Mouse (Mus musculus) midbrain, embryonic 13.5 days (tissue): ENCODE measurements around the gene Slc9b2. TPM values are rescaled to one million over a fixed set of nuclear protein-coding genes. Genes with fewer than 3 reads are reported as not detected.

Experiments
- ATAC-seq: fragments of 200-750 bp; cut with Nextera tagmentation; 2 replicates; pipeline ENCODE4 v1.8.0; 2017; ENCODE audit warnings: mild to moderate bottlenecking, moderate TSS enrichment, moderate library complexity
- H3K27ac ChIP-seq: fragments of 300-500 bp; sonication (generic); 2 replicates; pipeline ENCODE4 v1.5.1; 2015; ENCODE audit warnings: inconsistent platforms, mild to moderate bottlenecking, moderate library complexity
- H3K27me3 ChIP-seq: fragments of 300-500 bp; sonication (generic); 2 replicates; pipeline ENCODE4 v1.6.1; 2015; ENCODE audit warnings: mild to moderate bottlenecking, inconsistent platforms
- H3K36me3 ChIP-seq: fragments of 300-500 bp; sonication (generic); 2 replicates; pipeline ENCODE4 v1.6.1; 2015; ENCODE audit warnings: mild to moderate bottlenecking, inconsistent platforms
- H3K4me1 ChIP-seq: fragments of 300-500 bp; sonication (generic); replicated peaks from 2 replicates; pipeline ENCODE4 v1.6.1; 2015; ENCODE audit warnings: inconsistent platforms
- H3K4me2 ChIP-seq: fragments of 300-500 bp; sonication (generic); replicated peaks from 2 replicates; pipeline ENCODE4 v1.6.1; 2015; ENCODE audit warnings: moderate library complexity, mild to moderate bottlenecking, inconsistent platforms
- H3K4me3 ChIP-seq: fragments of 300-500 bp; sonication (generic); replicated peaks from 2 replicates; pipeline ENCODE4 v1.5.1; 2015; ENCODE audit warnings: mild to moderate bottlenecking, inconsistent platforms
- H3K9ac ChIP-seq: fragments of 300-500 bp; sonication (generic); replicated peaks from 2 replicates; pipeline ENCODE4 v1.6.1; 2015; ENCODE audit warnings: mild to moderate bottlenecking, inconsistent platforms
- H3K9me3 ChIP-seq: fragments of 300-500 bp; sonication (generic); 2 replicates; pipeline ENCODE4 v1.6.1; 2016; ENCODE audit warnings: mild to moderate bottlenecking, inconsistent platforms
- whole genome bisulfite sequencing: fragments of 180-500 bp; shearing (Covaris S2); methylation state at CpG from one replicate; pipeline ENCODE4 v1.1.7; 2015; 5-methylcytosine and 5-hydroxymethylcytosine counted together
- polyA plus RNA-seq: library from polyadenylated mRNA; unstranded; fragments of >200 nt; fragmentation: Nextera tagmentation; extraction: Ambion mirVana; gene quantifications from 2 replicates; pipeline ENCODE4 v1.2.1, GENCODE M21; 2015

The Slc9b2 gene
- polyA plus RNA-seq: 0.39 and 1.1 TPM in 2 replicates

DNA sequence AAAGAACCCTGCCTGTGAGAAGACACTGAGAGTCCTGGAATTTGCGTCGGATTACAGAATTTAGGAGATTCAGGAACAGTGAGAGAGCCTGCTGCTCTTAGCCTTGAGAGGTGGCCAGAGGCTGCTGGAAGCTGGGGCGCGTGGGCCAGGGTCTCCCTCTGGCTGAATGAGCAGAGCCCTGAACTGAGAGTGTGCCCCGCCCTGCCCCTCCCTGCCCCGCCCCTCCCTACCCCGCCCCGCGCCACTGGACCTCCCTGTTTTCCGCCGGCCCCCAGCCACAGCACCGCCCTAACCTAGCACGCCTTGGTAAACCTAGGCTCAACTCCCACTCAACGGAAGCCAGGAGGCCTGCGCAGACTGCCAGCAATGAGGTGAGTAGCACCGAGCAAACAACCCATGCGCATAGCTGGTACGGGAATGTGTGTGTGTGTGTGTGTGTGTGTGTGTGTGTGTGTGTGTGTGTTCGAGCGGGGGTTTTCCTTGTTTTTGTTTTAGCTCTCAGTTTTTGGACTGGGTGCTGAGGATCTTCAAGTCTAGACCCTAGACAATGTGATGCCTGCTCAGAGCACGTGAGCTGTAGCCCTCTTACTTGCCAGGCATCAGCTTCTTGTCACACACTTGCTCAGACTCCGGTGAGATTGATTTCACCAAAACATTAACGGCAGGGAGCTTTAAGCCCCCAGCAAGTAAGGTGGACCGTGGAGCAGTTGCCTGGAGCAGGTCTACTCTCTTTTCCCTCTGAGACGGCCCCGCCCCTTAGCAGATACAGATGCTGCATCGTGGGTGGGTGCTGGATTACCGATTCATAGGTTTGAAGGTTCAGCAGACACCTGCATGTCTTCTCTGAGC is at the start of gene Slc9b2:
Gene Slc9b2, plus strand, starts transcription at position 290 of the 849 bp plus-strand sequence.
- ATAC-seq: peak; percentile 80
- Histone ChIP-seq H3K36me3 (no peaks in the 10 kb centered on the region), H3K27ac (no peak within 1 kb of the TSS), H3K4me2 (peak within 1 kb of the TSS; percentile 59), H3K27me3 (peaks cover 17% of the 10 kb centered on the region; the same call in 1 of the 2 replicates), H3K4me1 (peaks cover 21% of the 10 kb centered on the region), H3K9ac (0 out of 2 replicates have a peak within 1 kb of the TSS, but pooled peaks have one; percentile 25), H3K4me3 (peak within 1 kb of the TSS; percentile 30), H3K9me3 (no peaks in the 10 kb centered on the region)
- WGBS: 12% methylated on average over 28 of the region's 28 CpGs

DNA sequence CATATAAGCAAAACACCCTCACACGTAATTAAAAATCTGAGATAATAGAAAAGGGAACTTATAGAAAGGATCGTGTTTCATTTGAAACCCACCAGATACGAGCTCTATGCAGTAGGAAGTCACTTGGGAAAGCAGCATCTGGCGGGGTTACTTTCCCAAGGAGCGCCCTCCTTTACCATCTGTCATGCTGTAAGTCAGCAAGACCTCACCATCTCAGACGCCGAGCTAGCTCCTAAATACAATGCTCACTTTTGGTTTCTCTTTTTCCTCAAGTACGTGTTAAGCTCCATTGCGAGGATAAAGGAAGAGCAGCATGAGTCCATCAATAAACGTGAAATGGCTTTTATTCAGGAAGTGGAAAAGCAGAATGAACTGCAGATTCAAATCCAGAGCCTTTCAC is 48.6 kb upstream of the Slc9b2 start:
- peaks cover 68% of the 10 kb centered on the region for H3K36me3 ChIP-seq
- H3K4me3 ChIP-seq: no peak overlapping the region
- H3K4me1 ChIP-seq: no peaks in the 10 kb centered on the region
- no peak for ATAC-seq
- H3K27me3 ChIP-seq: no peaks in the 10 kb centered on the region
- 81% methylated on average over 10 of the region's 10 CpGs for WGBS
- H3K4me2 ChIP-seq: no peak overlapping the region
- H3K9me3 ChIP-seq: no peaks in the 10 kb centered on the region
- no peak overlapping the region for H3K9ac ChIP-seq
- no peak overlapping the region for H3K27ac ChIP-seq

DNA sequence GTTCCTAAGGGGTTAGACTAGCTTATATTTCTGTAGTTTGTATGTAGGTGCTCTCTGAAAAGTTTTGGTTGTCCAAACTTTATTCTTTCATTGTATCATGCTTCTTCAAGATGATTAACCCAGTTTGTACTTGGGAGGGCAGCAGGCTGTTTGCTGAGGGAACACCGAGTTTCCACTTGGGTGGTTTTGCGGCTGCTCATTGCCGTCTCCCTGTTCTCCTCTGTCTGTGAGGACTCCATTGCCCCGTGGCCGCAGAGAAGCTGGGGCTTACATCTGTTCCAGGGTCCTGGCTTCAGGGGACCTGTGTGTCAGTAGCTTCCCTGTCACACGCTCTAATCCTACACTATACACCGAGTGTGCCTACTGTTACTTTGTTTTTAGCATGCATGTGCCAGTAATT is 47.3 kb upstream of the Slc9b2 start:
- ATAC-seq: no peak
- WGBS: 93% methylated on average over 7 of the region's 7 CpGs
- peaks cover 75% of the 10 kb centered on the region for H3K36me3 ChIP-seq

DNA sequence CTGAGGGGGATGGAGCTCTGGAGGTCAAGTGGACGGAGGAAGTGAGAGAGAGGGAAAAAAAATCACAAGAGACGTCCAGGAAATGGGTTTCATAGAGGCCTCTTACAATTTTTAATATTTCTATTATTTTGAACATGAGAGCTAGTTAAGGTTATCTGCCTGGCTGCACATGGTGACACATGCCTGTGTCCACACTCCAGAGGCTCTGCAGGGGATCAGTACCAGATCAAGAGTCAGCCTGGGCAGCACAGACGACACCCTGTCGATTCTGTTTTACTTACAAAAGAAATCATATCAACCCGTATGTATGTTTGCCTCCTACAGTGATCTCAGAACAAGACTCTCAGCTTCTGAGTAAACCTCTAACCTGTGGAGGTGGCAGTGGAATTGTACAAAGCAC is 38.9 kb upstream of the Slc9b2 start:
- H3K27ac ChIP-seq: no peak overlapping the region
- no peak for ATAC-seq
- H3K9ac ChIP-seq: no peak overlapping the region
- no peaks in the 10 kb centered on the region for H3K9me3 ChIP-seq
- no peak overlapping the region for H3K4me3 ChIP-seq
- H3K36me3 ChIP-seq: peaks cover 46% of the 10 kb centered on the region
- H3K4me2 ChIP-seq: no peak overlapping the region
- H3K27me3 ChIP-seq: no peaks in the 10 kb centered on the region
- no peaks in the 10 kb centered on the region for H3K4me1 ChIP-seq
- 94% methylated on average over 5 of the region's 5 CpGs for WGBS

More for the DNA sequence above, 47.3 kb upstream of the Slc9b2 start:
- H3K4me3 ChIP-seq: no peak overlapping the region
- no peak overlapping the region for H3K4me2 ChIP-seq
- no peaks in the 10 kb centered on the region for H3K27me3 ChIP-seq
- no peaks in the 10 kb centered on the region for H3K9me3 ChIP-seq
- no peaks in the 10 kb centered on the region for H3K4me1 ChIP-seq
- H3K9ac ChIP-seq: no peak overlapping the region
- no peak overlapping the region for H3K27ac ChIP-seq

DNA sequence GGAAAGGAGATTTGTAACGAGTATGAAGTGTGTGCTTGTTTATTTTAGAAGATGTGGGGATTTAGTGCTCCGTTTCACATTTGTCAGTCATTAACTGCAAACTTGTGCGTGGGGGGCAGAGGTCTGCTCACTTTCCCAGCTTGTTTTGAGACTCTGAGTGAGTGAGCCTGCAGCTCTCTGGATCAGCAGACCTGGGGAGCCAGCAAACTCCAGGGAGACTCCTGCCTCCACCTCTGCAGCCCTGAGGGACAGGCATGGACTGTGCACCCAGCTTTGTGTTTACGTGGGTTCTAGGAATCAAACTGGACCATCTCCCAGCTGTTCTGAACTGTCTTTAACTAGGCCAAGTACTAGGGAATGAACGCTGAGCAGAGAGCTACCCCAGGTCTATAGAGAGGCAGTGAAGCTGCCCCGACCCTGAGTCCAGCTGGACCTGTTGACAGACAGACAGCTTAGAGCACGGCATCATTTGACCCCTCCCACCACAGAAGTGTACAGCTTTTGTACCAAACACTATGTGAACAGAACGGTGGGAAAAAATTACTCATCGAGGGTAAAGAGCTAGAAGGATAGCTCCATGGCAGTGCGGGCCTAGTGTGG is 38.0 kb upstream of the Slc9b2 start:
- H3K27ac ChIP-seq: no peak overlapping the region
- H3K4me3 ChIP-seq: no peak overlapping the region
- no peak overlapping the region for H3K4me2 ChIP-seq
- H3K4me1 ChIP-seq: no peaks in the 10 kb centered on the region
- ATAC-seq: no peak
- H3K9me3 ChIP-seq: no peaks in the 10 kb centered on the region
- 95% methylated on average over 10 of the region's 10 CpGs for WGBS
- no peak overlapping the region for H3K9ac ChIP-seq
- no peaks in the 10 kb centered on the region for H3K27me3 ChIP-seq
- peaks cover 44% of the 10 kb centered on the region for H3K36me3 ChIP-seq

DNA sequence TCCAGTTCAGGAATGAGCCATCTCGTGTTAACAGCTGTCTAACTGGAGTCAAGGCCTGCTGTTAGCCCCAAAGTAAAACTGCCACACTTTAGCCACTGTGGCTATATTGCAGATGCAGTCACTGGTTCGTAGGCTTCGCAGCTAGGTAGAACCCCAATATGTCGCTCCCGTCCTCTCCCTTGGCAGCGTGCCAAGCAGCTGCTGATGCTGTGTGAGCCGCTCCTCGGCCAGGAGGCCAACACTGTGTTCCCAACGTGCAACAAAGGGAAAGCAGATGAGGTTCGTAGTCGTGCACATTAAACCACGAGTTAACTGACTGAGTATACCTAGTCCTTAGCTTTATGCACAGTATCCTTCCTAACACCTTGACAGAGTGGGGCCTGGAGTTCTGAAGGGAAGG is 34.9 kb upstream of the Slc9b2 start:
- WGBS: 86% methylated on average over 12 of the region's 12 CpGs
- H3K4me1 ChIP-seq: no peaks in the 10 kb centered on the region
- no peaks in the 10 kb centered on the region for H3K27me3 ChIP-seq
- no peak for ATAC-seq
- H3K4me2 ChIP-seq: no peak overlapping the region
- no peak overlapping the region for H3K27ac ChIP-seq
- H3K9ac ChIP-seq: no peak overlapping the region
- H3K36me3 ChIP-seq: peaks cover 36% of the 10 kb centered on the region
- H3K4me3 ChIP-seq: no peak overlapping the region
- H3K9me3 ChIP-seq: no peaks in the 10 kb centered on the region

DNA sequence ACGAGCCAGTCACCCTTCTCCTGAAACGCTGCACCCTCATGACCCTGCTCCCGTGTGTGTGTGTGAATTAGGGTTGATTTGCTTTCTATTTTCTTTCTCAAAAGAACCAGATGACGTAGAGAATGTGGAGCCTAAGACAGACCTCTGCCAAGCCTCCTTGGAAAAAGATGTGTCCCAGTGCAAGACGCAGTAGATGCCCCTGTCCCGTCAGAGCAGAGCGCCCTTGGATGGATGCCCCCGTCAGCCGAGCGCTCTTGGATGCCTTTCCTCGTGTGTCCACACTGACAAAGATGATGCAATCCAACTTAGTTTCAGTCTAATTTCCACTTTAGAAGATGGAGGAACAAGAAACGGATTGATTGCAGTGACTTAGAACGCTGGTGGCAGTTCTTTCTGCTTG is 34.5 kb upstream of the Slc9b2 start:
- Histone ChIP-seq H3K9me3 (no peaks in the 10 kb centered on the region), H3K9ac (no peak overlapping the region), H3K36me3 (peaks cover 36% of the 10 kb centered on the region), H3K27me3 (no peaks in the 10 kb centered on the region), H3K4me3 (no peak overlapping the region), H3K4me1 (no peaks in the 10 kb centered on the region), H3K4me2 (no peak overlapping the region), H3K27ac (no peak overlapping the region)
- no peak for ATAC-seq
- 92% methylated on average over 13 of the region's 13 CpGs for WGBS

DNA sequence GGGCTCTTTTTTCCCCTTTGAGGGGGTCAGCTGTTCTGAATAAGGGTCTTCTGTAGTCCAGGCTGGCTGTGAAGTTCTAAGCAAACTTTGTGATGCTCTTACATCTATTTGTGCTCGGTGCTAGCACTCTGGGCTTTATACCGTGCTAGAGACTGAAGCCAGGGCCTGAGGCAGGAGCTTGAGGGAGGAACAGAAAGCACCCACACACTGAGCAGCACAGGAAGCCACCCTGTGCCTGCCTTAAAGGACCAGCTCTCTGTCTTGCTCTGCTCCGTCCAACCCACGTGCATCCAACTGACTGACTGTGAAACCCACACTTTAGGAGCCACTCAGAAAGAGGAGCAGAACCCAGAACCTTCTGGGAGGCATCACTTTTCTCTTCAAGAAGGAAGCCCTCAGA is 27.3 kb upstream of the Slc9b2 start:
- no peaks in the 10 kb centered on the region for H3K36me3 ChIP-seq
- peaks cover 3% of the 10 kb centered on the region; the same call in 1 of the 2 replicates for H3K4me1 ChIP-seq
- 75% methylated on average over 4 of the region's 4 CpGs for WGBS
- peak overlapping the region; percentile 7; the same call in 1 of the 2 replicates for H3K9ac ChIP-seq
- H3K4me2 ChIP-seq: no peak overlapping the region
- no peaks in the 10 kb centered on the region for H3K27me3 ChIP-seq
- H3K4me3 ChIP-seq: no peak overlapping the region
- H3K9me3 ChIP-seq: 0 out of 2 replicates have a peak, but pooled peaks cover 3% of the 10 kb centered on the region
- peak; percentile 15; the same call in 1 of the 2 replicates for ATAC-seq
- no peak overlapping the region for H3K27ac ChIP-seq

DNA sequence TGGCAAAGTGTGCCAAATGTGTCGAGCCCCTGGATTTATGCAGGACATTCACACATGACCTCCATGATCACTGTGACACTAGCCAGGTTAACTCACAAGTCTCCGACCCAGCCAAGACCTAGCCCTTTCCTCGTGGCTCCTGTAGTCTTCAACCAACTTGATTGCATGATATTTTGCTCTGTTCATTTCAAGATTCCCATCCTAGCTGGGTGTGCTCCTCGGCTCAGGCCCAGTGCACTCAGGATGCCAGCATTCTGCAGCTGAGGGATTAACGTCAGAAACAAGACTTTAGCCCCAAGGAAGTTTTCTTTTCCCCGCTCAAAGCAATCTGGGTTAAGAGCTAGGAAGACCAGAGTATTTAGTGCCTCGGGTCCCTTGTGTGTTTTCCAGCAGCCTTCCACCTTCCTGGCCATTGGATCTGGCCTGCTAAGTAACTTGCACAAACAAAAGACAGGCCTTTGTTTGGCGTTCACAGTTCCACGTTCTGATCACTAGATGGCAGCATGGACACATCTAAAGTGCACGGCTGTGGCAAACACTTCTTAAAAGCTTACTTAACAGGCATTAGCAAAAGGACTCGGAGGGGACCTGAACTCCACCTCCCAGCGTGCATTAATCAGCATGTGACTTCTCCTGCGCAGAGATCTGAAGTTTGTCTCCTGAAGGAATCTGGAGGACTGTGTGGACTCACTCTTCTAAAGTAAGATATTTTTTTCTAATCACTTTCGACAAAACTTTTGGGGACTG is 26.7 kb upstream of the Slc9b2 start, which contains the start of gene Bdh2:
Gene Bdh2, plus strand, starts transcription at position 553 of the 747 bp plus-strand sequence.
- peak; percentile 88 for ATAC-seq
- WGBS: 25% methylated on average over 14 of the region's 14 CpGs
- peak within 1 kb of the TSS; percentile 20; the same call in 1 of the 2 replicates for H3K4me2 ChIP-seq
- peaks cover 3% of the 10 kb centered on the region; the same call in 1 of the 2 replicates for H3K4me1 ChIP-seq
- peak within 1 kb of the TSS; percentile 39; the same call in 1 of the 2 replicates for H3K9ac ChIP-seq
- H3K4me3 ChIP-seq: no peak within 1 kb of the TSS
- H3K27me3 ChIP-seq: no peaks in the 10 kb centered on the region
- no peaks in the 10 kb centered on the region for H3K36me3 ChIP-seq
- H3K9me3 ChIP-seq: 0 out of 2 replicates have a peak, but pooled peaks cover 3% of the 10 kb centered on the region
- H3K27ac ChIP-seq: peak within 1 kb of the TSS; percentile 58; the same call in 1 of the 2 replicates

DNA sequence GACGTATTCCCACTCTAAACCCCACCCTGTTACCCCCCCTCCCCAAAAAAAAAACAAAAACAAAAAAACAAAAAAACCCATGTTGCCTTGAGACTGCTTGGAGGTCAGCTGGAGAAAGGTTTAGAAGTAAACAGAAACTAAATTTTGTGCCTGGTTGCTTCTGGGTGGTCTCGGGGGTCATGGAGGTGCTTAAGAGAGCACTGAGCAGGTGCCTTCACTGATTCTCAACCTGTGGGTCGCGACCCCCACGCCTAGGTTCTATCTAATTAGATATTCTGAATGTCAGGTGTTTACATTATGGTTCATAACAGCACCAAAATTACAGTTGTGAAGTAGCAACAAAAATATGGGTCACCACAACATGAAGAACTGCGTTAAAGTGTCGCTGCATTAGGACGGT is 25.8 kb upstream of the Slc9b2 start:
- ATAC-seq: no peak
- Histone ChIP-seq H3K4me2 (no peak overlapping the region), H3K4me1 (peaks cover 3% of the 10 kb centered on the region; the same call in 1 of the 2 replicates), H3K36me3 (no peaks in the 10 kb centered on the region), H3K27me3 (no peaks in the 10 kb centered on the region), H3K4me3 (no peak overlapping the region), H3K9ac (no peak overlapping the region), H3K27ac (no peak overlapping the region), H3K9me3 (0 out of 2 replicates have a peak, but pooled peaks cover 3% of the 10 kb centered on the region)
- 82% methylated on average over 8 of the region's 8 CpGs for WGBS

DNA sequence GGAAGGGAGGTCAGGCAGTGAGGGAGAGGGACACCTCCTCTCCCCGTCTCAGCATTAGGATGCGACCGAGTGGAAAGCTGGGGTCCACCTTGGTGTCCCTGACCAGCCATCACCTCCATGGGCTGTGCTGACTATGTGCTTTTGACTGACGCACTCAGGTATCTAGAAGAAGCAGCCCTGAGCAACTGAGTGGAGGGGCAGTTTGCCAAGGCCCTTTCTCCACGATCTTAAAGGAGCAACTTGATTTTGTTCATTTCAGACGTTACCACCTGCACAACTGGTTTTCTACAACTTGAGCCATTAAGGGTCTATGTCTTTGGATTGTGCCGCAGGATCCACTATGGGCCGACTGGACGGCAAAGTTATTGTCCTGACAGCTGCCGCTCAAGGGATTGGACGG is 22.2 kb upstream of the Slc9b2 start:
- Histone ChIP-seq H3K27me3 (no peaks in the 10 kb centered on the region), H3K36me3 (no peaks in the 10 kb centered on the region), H3K9me3 (no peaks in the 10 kb centered on the region), H3K4me2 (no peak overlapping the region), H3K4me1 (peaks cover 3% of the 10 kb centered on the region; the same call in 1 of the 2 replicates), H3K9ac (no peak overlapping the region), H3K4me3 (no peak overlapping the region), H3K27ac (no peak overlapping the region)
- WGBS: 85% methylated on average over 11 of the region's 11 CpGs
- ATAC-seq: no peak
